Mouse (Mus musculus): ENCODE data around the gene Itprip.

DNA sequence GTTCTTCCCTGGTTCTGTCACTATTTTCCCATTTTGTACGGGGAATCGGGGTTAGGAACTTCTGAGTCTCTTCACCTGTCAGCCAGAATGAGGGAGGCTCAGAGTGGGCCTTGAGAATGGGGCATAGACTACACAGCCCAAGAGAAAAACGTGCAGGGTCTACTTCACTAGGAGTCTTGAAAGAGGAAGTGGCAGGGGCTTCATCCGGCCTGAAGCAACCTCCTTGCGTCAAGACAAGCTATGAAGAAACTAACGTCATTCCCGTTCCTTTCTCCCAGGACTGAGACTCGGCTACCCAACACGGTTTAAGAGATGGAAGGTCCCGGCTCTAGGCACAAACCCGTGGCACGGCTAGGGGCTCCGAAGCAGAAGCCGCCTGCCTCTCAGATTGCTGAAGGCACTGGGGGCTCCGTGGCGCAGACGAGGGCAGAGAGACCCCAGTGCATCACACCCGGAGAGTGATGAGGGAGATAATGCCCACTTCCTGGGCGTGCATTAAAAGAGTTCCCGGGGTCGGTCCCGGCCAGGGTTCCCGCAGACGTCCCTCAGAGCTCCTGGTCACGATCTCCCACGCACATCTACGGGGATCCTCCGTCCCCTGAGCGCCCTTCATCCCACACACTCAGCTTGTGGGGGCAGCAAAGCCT lies 521 bp downstream of the Itprip start:
- no peak for TF ChIP-seq HCFC1 (IDR thresholded peaks at IDR 0.05; ENCODE audit: borderline replicate concordance, insufficient read depth, low read length)
- TF ChIP-seq ZNF384 (IDR thresholded peaks at IDR 0.05; ENCODE audit: low read depth, low read length), result no peak
